Mouse (Mus musculus): ENCODE results near the gene Cbln3.

Gene Cbln3

GRCm38 (mm10) chr14:55845506-55846294 lies 38.5 kb downstream of the Cbln3 start:
- DNase-seq (ENCODE audit: low spot score), result no peak

GRCm38 (mm10) chr14:55842794-55843193 lies 41.4 kb downstream of the Cbln3 start:
- no peak for DNase-seq (ENCODE audit: low spot score)

GRCm38 (mm10) chr14:55840853-55841366 lies 43.3 kb downstream of the Cbln3 start:
- no peak for DNase-seq (ENCODE audit: low spot score)

GRCm38 (mm10) chr14:55838740-55839139 lies 45.5 kb downstream of the Cbln3 start:
- no peak for DNase-seq (ENCODE audit: low spot score)

GRCm38 (mm10) chr14:55838312-55838711 lies 45.9 kb downstream of the Cbln3 start:
- DNase-seq (ENCODE audit: low spot score), result no peak

- DNase-seq (ENCODE audit: low spot score), result no peak
Measured at GRCm38 (mm10) chr14:55834808-55835533, 49.2 kb downstream of the Cbln3 start.

GRCm38 (mm10) chr14:55833126-55833525 lies 51.1 kb downstream of the Cbln3 start:
- no peak for DNase-seq (ENCODE audit: low spot score)

- DNase-seq (ENCODE audit: low spot score), result no peak
Measured at GRCm38 (mm10) chr14:55830331-55830730, 53.9 kb downstream of the Cbln3 start.

- no peak for DNase-seq (ENCODE audit: low spot score)
Measured at GRCm38 (mm10) chr14:55829854-55830253, 54.3 kb downstream of the Cbln3 start.
